Mouse (Mus musculus) layer of hippocampus, adult 2 months (tissue): Measurements from ENCODE around the gene Rhof. TPM values are rescaled to one million over a fixed set of nuclear protein-coding genes. Genes with fewer than 3 reads are reported as not detected.

Experiments used
- DNase-seq, 2 experiments: peaks; one replicate each; pipeline ENCODE4 v3.0.0; 2022; ENCODE audit warnings: low spot score in 2 of 2
- H3K27ac ChIP-seq: fragments of 200-600 bp; 2 replicates; pipeline ENCODE4 v1.8.1; 2022
- H3K4me3 ChIP-seq: fragments of 200-600 bp; 2 replicates; pipeline ENCODE4 v1.8.1; 2022; ENCODE audit warnings: mild to moderate bottlenecking
- CTCF ChIP-seq: fragments of 200-600 bp; conservative IDR thresholded peaks from 2 replicates; pipeline ENCODE4 v1.8.1; 2022; ENCODE audit warnings: antibody characterized with exemption, mild to moderate bottlenecking, moderate library complexity
- total RNA-seq, 2 experiments: library from RNA; stranded (reverse); gene quantifications; 2 replicates each; pipeline ENCODE4 v1.2.3; 2021

The Rhof gene
- total RNA-seq, 2 experiments from 2014 or later = 43.3 to 46.3 TPM

GRCm38 (mm10) chr5:123157972-123158371, 25.5 kb upstream of the Rhof start:
- no peak overlapping the region for H3K4me3 ChIP-seq
- DNase-seq = no peak

GRCm38 (mm10) chr5:123156763-123157162, 24.3 kb upstream of the Rhof start:
- Histone ChIP-seq H3K27ac (no peak overlapping the region), H3K4me3 (no peak overlapping the region)
- DNase-seq = no peak
- peak; percentile 74 for TF ChIP-seq CTCF

More at GRCm38 (mm10) chr5:123157972-123158371, 25.5 kb upstream of the Rhof start:
- no peak overlapping the region for H3K27ac ChIP-seq
- TF ChIP-seq CTCF = no peak

- TF ChIP-seq CTCF = peak; percentile 82
- no peak overlapping the region for H3K4me3 ChIP-seq
- no peak overlapping the region for H3K27ac ChIP-seq
- peak; percentile 71 to 73 for DNase-seq
These were observed 22.9 kb upstream of the Rhof start for GRCm38 (mm10) chr5:123155425-123155824.

- no peak for DNase-seq
- Histone ChIP-seq H3K4me3 (no peak overlapping the region), H3K27ac (no peak overlapping the region)
- TF ChIP-seq CTCF = no peak
These were observed 20.4 kb upstream of the Rhof start for GRCm38 (mm10) chr5:123152901-123153300.

GRCm38 (mm10) chr5:123151707-123152362, 19.3 kb upstream of the Rhof start:
- H3K4me3 ChIP-seq = no peak overlapping the region
- no peak for TF ChIP-seq CTCF
- no peak for DNase-seq
- no peak overlapping the region for H3K27ac ChIP-seq

DNA sequence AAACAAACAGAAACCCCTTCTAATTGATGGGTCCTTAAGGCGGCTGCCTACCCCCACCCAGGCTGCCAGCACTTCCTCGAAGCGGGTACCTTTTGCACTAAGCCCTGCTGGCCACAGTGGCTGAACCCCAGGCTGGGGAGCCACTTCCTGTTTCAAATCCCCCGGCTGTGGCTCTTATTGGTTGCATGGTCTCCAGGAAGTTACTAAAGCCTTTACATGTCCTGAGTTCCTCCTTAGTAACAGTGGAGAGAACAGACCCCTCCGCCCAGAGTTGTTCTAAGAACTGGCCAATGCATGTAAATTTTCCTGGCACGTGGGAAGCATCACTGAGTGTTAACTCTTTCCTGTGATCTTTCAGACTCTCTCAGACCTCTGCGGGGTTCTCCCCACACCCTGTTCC, 18.6 kb upstream of the Rhof start:
- DNase-seq = no peak
- no peak for TF ChIP-seq CTCF
- Histone ChIP-seq H3K27ac (no peak overlapping the region), H3K4me3 (peak overlapping the region; percentile 60)

GRCm38 (mm10) chr5:123150641-123151040, 18.1 kb upstream of the Rhof start:
- Histone ChIP-seq H3K27ac (no peak overlapping the region), H3K4me3 (peak overlapping the region; percentile 60)
- TF ChIP-seq CTCF = no peak
- no peak for DNase-seq

DNA sequence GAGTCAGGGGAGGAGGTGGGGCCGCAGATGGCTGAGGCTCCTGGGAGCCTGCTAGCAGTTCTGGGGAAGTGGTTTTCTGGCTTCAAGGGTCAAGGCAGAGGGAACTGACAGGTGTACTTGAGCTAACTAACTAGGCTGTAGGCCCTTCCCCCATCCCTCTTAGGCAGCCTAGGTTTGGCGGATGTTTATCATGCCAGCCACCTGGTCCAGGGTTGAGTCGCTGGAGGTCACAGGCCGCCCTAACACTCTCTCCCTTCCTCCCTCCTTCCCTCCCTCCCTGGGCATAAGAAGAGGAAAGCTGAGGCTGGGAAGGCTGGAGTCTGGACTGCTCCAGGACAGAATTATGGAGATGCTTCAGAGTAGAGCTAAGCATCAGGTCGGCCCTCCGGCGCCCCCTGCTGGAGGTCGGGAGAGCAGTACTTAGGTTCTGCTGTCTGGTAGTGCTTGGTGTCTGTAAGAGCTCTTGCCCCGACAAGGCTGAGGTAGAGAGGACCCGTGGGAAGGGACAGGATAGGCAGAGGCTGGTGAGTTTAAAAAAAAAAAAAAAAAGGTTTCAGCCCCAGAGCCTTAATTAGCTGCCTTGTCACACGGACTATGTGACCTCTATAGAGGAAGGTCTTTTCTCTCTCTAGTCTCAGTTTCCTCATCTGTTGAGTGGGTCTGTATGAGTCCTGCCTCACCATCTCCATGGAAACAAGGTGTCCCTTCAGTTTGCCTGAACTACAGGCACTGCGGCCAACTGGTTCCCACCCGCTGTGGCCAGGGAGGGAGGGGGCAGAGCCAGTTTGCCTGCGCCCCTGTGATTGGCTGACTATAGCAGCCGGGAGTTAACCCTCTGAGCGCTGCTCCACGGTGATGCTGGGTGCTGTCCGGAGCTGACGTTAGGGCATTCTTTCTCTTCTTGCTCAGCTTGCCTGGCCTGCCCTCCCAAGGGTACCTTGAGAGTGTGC, 17.2 kb upstream of the Rhof start:
- Histone ChIP-seq H3K4me3 (peak overlapping the region; percentile 60), H3K27ac (peak overlapping the region; percentile 49; the same call in 1 of the 2 replicates)
- TF ChIP-seq CTCF = peak; percentile 84
- DNase-seq = peak; percentile 88 to 94

DNA sequence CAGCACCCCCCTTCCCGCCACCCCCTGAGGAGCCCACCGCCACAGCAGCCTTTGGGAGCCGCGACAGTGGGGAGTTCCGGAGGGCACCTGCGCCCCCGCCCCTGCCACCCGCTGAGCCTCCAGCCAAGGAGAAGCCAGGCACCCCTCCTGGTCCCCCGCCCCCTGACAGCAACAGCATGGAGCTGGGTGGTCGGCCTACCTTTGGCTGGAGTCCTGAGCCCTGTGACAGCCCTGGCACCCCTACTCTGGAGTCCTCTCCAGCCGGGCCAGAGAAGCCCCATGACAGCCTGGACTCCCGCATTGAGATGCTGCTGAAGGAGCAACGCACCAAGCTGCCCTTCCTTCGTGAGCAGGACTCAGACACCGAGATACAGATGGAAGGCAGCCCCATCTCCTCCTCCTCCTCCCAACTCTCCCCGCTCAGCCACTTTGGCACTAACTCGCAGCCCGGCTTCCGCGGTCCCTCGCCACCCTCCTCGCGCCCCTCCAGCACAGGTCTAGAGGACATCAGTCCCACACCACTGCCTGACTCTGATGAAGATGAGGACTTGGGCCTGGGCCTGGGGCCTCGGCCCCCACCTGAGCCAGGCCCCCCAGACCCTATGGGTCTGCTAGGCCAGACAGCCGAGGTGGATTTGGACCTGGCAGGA, 15.7 kb upstream of the Rhof start:
- no peak for TF ChIP-seq CTCF
- Histone ChIP-seq H3K4me3 (no peak overlapping the region), H3K27ac (no peak overlapping the region)
- DNase-seq = no peak

GRCm38 (mm10) chr5:123147569-123147968, 15.1 kb upstream of the Rhof start:
- Histone ChIP-seq H3K4me3 (no peak overlapping the region), H3K27ac (no peak overlapping the region)
- no peak for TF ChIP-seq CTCF
- no peak for DNase-seq

GRCm38 (mm10) chr5:123146357-123146756, 13.9 kb upstream of the Rhof start:
- Histone ChIP-seq H3K27ac (no peak overlapping the region), H3K4me3 (no peak overlapping the region)
- TF ChIP-seq CTCF = no peak
- no peak for DNase-seq

GRCm38 (mm10) chr5:123144746-123145590, 12.5 kb upstream of the Rhof start:
- no peak for DNase-seq
- TF ChIP-seq CTCF = no peak
- Histone ChIP-seq H3K4me3 (peak overlapping the region; percentile 76), H3K27ac (no peak overlapping the region)
